Mouse (Mus musculus): ENCODE measurements around the gene Tbc1d22a. TPM values are rescaled to one million over a fixed set of nuclear protein-coding genes. Genes with fewer than 3 reads are reported as not detected.
"Not testable (repeated sequence)": the region's sequence is repeated elsewhere in the genome, so short reads cannot be mapped to it uniquely, and the experiment has no call there.

Tbc1d22a gene
- total RNA-seq (2022) = 10 to 100 TPM; 32.9 to 34.3 (median 33.8) TPM

DNA sequence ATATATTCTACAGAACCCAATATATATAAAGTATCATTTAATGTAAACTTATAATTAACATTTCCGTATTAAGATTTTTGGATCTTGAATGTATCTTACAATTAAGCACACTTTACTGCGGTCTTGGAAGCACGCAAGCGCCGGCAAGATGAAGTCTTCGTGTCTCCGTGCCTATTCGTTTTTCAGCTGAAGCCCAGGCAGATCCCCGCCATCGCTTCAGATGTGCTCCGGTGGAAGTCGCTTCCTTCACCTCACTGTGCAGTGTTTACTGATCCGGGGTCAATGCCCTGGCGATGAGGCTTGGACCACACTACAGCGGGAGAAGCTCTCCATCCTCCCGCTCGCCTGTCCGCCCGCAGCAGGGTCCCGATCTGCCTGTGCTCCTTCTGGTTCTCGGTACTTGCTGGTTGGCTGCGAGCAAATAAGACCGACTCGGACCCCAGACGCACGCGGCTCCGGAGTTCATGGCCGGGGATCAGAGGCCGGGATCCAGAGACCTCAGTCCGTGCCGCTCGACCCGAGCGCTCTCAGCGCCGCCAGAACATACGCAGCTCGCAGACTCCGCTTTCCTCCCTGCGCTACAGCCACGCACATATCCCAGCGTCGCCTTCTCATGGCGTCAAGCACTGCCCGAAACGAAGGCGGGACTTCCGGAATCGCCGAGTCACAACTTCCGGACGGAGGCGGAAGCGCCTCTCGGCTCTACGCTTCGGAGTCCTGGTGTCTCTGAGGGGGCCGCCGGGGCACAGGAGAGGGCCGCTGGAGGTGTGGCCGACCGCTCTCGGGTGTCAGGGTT, at the start of gene Tbc1d22a:
Gene Tbc1d22a (plus strand): TSS at position 707 of the 796 bp plus-strand sequence.
- DNase-seq (ENCODE audit: low spot score in 2 of 2) = peak; percentile 88 to 89

DNA sequence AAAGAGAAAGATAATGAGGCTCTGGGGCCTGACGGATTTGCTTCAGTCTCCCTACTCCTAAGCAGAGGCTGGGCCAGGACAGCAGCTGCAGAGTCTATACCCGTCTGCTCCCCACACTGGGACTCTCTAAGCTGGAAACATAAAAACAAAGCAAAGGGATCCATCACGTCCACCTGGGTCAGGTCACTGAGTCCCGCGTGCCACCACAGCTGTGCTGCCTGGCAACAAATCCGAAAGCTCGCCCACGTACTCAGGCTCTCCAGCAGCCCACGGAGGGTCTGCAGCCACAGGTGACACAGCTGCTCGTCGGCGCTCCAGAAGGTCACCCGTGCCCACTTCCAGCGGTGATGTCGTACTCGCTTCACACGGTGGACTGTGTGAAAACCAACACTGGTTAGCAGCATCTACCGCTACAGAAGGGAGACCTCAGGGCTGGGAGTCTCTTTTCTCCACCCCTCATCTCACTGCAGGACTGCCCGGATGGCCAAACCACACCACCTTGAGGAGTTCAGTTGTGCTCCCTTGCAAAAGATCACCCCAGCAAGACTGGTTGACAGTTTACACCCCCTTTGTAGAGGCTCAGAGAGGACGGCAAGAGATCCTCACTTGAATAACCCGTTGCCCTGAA, 49.4 kb upstream of the Tbc1d22a start:
- DNase-seq (ENCODE audit: low spot score in 2 of 2) = no peak

DNA sequence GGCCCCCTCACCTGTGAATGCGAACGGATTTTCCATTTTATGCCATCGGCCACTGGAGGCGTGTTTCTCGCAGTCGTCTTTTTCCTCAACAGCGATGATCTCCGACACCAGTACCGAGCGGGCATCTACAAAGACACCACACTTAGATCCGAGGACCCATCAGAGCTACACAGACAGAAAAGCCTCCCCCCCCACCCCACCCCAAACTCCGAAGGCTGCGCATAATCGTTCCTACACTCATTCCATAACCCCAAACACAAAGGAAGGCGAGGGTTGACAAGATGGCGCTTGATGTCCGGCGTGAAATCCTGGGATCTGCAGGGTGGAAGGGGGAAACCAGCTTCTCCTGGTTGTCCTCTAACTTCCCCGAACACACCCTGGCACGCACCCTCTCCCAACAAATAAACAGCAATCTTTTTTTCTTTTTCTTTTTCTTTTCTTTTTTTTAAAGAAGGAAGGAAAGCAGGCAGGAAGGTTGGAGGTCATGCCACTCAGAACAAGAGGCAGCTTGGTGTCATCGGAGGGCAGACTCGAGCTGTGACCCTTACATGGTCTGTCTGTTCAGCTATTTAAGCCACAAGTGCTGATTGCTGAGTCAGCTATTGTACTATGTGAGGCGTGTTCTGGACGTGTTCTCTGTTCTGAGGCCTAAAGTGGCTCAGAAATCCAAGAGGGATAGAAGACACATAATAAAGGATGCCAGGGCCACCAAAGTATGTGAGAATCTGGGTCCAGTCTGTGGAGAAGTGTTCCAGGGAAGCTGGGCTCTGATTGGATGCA, 48.3 kb upstream of the Tbc1d22a start:
- DNase-seq (ENCODE audit: low spot score in 2 of 2) = no peak

DNA sequence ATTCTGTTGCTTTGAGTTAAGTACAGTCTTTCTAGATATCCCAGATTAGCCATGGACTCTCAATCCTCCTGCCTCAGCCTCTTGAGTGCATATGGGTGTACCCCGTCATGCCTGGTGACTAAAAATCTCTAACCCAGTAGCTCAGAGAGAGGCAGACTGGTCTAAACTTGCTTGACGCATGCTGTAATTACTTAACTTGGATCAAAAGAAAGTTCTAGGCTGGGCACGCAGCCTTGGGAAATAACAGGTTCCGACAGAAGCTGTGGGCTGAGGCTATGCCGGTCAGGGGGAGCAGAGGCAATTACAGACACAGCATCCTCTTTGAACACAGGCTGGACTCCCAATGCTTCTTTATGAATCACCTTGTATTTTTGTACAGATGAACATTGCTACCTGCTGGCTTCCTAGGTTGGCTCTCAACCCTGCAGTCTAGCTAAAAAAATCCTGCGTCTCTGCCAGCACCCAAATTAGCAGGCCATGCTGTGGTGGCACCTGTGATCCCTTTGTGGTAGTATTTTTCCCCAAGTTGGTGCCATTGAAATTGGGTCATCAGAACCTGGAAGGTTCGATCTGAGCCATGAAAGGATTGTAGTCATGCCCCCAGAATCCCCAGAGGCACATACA, 47.1 kb upstream of the Tbc1d22a start:
- no peak for DNase-seq (ENCODE audit: low spot score in 2 of 2)

DNA sequence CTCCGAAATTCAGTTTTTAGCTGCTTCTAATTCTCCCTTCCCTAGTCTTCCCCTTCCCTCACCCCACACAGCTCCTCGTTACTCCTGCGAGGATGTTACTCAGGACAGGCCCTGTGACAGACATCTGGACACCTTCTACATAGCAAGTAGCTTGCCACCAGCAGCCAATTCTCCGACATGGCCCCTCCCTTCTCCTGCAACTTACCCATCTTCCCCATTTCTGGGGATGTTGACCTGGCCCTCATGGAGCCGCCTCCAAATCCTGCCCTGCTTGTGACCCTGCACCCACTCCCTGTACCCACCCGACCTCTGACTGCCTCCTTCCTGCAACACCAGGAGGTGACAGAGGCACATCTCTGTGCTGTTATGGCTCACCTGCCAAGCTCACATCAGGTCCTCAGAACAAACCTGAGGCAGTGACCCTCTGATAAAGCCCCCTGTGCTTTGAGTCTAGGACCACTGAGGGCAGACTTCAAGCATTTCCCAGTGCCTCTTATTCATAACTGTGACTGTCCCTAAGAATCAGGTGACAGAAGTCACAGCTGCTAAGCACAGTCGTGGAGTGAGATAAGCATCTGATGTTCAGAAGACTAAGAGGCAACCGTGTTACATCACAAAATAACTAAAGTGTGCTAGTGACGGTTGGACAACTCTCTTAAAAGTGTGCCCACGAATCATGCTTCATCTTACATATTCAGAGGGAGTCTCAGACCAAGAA, 46.3 kb upstream of the Tbc1d22a start:
- DNase-seq (ENCODE audit: low spot score in 2 of 2) = no peak

DNA sequence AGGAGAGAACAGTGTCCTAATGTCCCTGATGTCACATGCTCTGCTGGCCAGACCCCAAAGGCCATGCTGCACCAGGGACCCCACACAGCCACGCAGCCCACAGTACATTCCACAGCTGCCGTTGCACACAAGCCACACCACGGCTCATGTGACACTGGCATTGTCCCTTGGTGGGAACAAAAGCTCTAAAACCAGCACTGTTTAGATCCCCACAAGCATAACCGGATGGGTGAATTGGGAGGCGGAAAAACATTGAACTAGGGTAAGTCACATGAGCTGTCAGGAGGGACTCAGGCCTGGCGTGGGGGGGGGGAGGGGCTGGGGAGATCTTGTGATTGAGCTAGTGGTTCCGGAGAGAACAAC, 45.8 kb upstream of the Tbc1d22a start:
- peak in 1 of 2 experiments; percentile 74 for DNase-seq (ENCODE audit: low spot score in 2 of 2)

DNA sequence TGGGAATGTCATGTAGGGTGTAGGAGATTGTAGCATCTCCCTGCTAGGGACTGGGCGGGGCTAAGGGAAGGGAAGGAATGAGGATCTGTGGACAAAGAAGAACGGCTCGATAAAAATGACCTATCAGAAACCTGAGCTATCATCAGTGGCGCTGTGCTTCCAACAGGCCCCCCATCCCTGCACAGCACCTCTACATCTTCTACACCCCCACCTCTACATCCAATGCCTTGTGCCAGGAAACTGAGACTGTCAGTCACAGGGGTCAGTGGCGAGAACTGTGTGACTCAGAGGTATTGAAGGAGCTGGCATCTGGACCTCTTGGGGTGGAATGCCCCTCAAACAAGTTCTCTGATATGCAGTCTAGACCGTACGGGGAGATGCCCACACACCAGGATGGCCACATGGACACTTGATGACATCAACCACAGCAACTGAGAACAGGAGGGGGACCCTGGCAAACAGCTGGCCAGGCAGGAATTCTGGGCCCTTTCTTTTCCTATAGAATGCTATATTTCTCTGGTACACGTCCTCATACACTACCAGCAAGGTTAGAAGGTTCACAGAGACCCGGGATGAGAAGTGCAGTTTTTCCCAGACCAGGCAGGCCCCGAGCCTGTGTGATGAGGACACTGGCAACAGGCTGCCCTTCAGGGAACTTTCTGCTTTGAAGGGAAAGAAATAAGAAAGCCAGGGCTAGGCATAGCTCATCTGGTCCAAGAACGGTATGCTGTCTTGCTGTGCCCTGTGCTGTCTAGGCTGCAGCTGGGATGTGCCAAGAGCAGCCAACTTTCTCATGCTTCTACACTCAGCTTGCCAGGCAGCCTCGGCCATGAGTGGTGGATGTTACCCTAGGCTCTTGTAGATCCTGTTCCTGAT, 45.1 kb upstream of the Tbc1d22a start:
- DNase-seq (ENCODE audit: low spot score in 2 of 2) = no peak

DNA sequence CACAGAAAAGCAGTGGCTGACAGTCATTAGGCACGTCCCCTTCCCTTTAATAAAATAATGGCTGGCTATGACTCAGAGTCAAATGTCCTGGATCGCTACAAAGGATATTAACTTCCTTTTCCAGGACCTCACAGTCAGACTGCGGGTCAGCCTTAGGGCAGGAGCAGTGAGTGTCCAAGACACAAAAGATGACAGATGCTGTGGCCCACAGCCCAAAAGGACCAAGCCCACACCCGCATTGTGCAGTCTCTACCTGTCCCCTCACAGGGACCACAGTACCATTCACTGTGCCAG, 44.5 kb upstream of the Tbc1d22a start:
- DNase-seq (ENCODE audit: low spot score in 2 of 2) = no peak

DNA sequence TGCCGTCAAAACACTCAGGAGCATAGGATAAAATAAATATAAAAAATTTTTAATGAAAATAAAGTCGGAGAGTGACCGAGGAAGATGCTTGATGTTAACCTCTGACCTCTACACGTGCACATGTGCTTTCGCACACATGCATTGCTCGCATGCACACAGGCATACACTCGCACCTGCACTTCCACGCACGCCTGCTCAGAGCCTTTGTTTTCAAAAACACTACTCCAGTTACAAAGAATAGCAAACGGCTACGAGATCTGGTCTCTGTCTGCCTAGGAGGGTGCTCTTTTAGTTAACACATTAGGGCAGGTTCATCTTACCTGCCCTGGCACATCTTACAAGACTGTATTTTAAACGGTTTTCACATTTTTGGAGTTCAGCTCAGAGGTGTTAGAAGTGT, 42.9 kb upstream of the Tbc1d22a start:
- no peak for DNase-seq (ENCODE audit: low spot score in 2 of 2)

DNA sequence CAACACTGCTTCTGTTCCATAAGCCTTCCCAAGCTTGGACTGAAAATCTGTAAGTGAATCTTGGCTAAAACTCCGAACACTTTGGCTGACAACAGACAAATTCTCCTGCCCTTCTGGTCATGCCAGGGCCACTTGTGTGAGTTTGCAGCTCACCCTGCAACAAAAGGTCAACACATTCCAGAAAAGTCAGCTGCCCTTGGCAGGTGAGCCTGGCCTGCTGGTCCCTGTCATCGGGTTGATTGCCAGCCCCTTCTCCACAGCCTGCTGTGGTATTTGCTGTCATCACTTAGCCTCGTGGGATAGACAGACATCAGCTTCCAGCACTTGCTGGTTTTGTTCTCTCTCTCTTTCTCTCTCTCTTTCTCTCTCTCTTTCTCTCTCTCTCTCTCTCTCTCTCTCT, 42.1 kb upstream of the Tbc1d22a start:
- DNase-seq (ENCODE audit: low spot score in 2 of 2) = no peak

DNA sequence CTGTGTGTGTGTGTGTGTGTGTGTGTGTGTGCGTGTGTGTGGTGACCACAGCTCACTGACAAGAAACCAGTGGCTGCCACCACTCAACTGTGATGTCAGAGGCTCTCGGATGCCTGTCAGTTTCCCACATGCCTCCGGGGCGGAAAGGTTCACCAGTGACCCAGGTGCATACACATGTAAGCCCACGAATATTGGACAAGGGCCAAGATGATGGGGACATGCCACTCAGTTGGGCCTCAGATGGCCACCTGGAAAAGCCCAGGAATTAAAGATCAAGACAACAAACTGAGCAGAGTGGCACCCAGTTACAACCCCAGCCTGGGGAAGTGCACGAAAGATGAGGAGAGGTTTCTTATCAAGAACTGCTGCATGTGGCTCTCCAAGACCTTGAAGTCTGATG, 41.7 kb upstream of the Tbc1d22a start:
- DNase-seq (ENCODE audit: low spot score in 2 of 2) = no peak

DNA sequence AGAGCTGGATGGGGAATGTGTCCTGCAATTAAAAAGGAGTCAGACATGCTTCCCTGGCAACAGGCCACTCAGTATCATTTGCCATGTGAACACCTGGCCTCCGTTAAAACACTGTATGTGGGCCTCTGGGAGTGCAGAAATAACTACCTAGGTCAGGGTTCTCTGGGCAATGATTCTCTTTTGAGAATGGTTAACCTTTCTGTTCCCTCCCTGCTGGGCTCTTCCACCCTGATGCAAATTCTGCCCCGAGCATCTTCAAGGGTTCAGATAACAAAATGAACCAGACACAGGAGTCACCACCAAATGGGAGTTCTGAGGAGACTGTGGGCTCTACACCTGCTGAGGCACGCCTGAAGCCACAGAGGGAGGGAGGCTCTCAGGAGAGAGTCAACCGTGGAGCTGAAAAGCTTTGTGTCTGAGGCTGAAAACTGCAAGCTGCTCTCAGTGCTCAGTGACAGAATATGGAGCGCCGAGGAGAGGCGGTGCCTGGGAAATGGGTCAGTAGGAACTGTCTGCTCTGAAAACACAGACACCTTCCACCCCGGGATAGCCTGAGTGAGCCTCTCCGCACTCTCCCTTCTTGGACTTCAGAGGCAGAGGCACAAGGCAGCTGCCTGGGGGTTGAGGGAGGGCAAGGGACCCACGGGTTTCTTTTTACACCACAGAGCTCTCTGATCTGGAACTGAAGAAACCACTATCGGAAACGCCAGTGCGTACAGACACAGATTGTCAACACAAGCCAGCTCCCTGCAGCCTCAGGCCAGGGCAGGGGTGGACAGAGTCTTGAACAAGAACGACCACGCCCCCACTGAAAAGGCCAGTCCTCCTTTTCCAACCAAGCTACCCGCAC, 40.9 kb upstream of the Tbc1d22a start:
- no peak for DNase-seq (ENCODE audit: low spot score in 2 of 2)

DNA sequence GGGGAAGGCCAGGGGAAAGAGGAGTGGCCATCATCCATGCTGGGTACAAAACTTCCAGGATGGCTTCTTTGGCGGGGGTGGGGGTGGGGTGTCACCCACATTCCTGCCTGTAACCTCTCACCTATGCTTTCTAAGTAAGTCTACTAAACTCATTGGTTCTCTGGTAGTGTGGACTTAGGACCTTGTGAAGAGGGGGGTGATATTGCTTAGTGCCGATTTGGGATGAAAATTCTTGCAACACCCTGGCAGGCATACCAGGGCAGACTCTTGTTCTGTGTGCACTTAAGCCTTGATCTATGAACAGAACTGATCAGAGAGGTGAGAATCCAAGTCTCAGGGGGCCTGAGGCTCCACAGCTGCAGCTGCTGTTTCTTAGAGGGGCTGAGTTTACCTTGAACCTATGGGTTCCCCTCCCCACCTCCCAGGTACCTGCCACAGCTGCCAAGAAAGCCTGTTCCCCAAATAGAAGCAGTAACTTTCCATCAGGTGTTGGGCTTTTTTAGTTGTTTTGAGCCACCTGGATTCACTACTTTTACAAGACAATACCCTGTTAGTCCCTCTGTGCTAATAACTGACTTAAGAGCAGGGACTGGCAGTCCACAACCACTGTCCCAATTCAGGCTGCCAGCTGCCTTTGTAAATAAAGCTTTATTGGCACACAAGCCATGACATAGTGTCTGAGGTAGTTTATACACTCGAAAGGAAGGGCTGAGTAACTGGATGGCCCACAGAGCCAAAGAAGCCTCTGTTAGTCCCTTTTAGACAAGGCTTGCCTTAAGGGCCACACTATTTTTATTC, 38.8 kb upstream of the Tbc1d22a start:
- no peak for DNase-seq (ENCODE audit: low spot score in 2 of 2)

DNA sequence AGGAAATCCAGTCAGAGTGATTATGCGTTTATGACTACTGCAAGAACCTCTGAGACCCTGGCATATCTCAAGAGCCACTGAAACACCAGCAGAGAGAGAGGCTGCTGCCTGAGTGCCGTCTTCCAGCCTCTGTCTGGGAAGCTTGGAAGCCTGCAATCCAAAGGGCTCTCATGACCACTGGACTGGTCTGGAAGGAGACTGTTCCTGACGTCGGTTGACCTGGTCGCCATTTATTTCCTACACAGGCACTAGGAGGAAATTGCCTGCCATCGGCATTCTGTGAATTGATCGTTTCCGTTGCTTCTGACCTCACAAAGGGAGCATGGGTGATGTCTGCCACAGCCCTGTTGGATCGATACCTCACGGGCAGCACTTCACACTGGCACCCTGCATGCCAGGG, 38.1 kb upstream of the Tbc1d22a start:
- no peak for DNase-seq (ENCODE audit: low spot score in 2 of 2)

DNA sequence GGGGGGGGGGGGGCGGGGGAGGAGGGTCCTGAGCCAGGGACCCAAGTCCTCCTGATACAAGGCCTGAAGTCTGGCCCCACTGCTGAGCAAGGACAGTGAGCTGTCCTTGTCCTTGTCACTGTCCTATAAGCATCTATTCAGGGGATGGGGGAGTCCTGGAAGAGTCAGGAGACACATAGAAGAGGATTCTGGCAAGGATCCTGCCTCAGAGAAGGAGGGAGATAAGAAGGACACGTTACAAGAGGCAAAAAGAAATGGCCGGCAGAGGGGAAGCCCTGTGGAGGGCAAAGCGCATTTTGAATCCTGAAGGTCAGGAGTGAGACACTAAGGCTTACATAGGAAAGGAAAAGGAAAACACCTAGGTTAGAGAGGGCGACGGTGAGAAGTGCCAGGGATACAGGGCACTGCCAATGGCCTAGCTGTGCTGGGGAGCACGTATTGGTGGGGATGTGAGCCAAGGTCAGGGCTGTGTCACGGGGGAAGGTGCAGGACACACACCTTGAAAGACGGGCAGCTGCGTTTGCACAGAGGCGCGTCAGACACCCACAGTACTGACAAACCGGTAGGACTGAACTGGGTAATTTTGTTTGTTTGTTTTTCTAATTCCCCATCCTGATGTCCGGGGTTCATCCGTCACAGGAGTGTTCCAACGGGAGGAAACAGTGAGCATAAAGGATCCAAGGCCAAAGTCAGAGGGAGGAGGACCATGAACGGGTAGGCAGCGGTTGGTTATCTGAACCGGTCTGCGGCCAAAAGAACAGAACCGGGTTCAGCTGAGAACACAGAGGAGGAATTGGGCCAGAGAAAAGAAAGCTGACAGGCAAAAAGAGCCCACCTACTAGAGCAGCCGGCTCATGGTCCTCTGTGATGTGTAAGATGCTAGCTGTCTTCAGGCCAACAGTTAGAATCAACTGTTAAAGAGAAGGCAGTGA, 37.2 kb upstream of the Tbc1d22a start:
- DNase-seq (ENCODE audit: low spot score in 2 of 2) = no peak

DNA sequence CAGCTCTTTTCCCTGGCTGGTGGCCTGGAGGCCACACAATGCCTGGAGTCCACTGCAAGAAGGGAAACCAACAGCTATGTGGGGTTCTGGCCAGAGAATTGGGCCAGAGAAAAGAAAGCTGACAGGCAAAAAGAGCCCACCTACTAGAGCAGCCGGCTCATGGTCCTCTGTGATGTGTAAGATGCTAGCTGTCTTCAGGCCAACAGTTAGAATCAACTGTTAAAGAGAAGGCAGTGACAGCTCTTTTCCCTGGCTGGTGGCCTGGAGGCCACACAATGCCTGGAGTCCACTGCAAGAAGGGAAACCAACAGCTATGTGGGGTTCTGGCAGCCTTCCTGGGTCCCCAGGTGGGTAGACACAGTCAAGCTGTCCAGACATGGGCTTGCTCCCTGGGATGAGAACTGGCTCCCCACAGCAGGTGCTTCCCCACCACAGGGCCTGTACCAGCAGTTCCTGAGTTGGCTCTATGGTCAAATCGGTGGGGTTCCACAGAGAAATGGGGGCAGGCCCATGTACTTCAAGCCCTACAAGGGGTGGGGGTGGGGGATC, 36.5 kb upstream of the Tbc1d22a start:
- not testable (repeated sequence) for DNase-seq (ENCODE audit: low spot score in 2 of 2)

DNA sequence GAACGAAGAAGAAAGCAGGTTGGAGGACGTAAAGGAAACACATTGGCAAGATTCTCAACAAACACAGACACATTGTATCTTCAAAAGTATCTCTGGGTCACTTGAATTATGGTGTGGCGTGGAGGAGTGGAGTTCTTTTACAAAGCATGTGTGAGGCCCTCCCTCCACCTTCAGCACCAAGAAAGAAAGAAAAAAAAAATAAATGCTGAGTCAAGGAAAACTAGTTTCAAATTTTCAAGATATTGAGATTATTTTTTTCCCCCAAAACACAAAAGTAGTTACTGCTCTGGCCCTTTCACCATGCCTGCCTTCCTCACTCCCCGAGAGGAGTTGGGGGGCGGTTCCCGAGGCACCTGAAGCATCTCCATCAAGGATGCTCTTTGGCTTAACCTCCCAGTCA, 35.7 kb upstream of the Tbc1d22a start:
- no peak for DNase-seq (ENCODE audit: low spot score in 2 of 2)
